Mouse (Mus musculus) large intestine, adult 2 months (tissue): ENCODE data around the gene H2-Eb1. TPM values are rescaled to one million over a fixed set of nuclear protein-coding genes. Genes with fewer than 3 reads are reported as not detected.

Experiments
- DNase-seq: peaks from one replicate; pipeline ENCODE4 v3.0.0-alpha.2; 2012; ENCODE audit warnings: low read depth, low spot score
- WGBS: fragments of 180-500 bp; shearing (Covaris S2); methylation state at CpG from one replicate; pipeline ENCODE4 v1.1.7; 2018; 5-methylcytosine and 5-hydroxymethylcytosine counted together
- polyA plus RNA-seq: library from polyadenylated mRNA; depleted of rRNA; stranded (reverse); fragments of >200 nt; gene quantifications from 2 replicates; pipeline ENCODE4 v1.2.3, GENCODE M21; 2012; rRNA removed

H2-Eb1 gene
- polyA plus RNA-seq, 1 experiment, result 665 TPM

DNA sequence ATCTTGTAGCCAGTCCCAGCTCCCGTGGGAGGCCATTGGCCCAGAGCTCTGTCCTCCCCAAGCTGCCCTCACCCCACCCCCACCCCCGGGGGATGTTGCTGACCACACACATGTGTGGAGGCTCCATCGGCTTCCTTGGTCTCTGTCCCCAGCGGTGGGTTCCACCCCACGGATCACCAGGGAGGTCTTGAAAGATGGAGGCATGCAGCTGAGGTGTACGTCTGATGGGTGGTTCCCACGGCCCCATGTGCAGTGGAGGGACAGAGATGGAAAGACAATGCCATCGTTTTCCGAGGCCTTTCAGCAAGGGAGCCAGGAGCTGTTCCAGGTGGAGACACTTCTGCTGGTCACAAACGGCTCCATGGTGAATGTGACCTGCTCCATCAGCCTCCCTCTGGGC, 59.4 kb downstream of the H2-Eb1 start:
- WGBS, result 78% methylated on average over 10 of the region's 10 CpGs
- no peak for DNase-seq

Other genes with a start within 250 kb of the H2-Eb1 start
- gene H2-Oa, start 213.5 kb upstream of the H2-Eb1 start, polyA plus RNA-seq, result 16.5 and 21.5 TPM in 2 replicates
- gene H2-DMa, start 186.3 kb upstream of the H2-Eb1 start, polyA plus RNA-seq, result 218 and 235 TPM in 2 replicates
- 85.8 and 92.2 TPM in 2 replicates for gene Brd2, start 183.2 kb upstream of the H2-Eb1 start, polyA plus RNA-seq
- gene H2-DMb2, start 162.6 kb upstream of the H2-Eb1 start, polyA plus RNA-seq, result 31.0 and 41.3 TPM in 2 replicates
- gene H2-DMb1, start 152.8 kb upstream of the H2-Eb1 start, polyA plus RNA-seq, result 322 and 350 TPM in 2 replicates
- 80.6 and 126 TPM in 2 replicates for gene Tap1, start 118.3 kb upstream of the H2-Eb1 start, polyA plus RNA-seq
- gene Psmb9, start 118.1 kb upstream of the H2-Eb1 start, polyA plus RNA-seq, result 195 and 254 TPM in 2 replicates
- 391 and 440 TPM in 2 replicates for gene Psmb8, start 108.1 kb upstream of the H2-Eb1 start, polyA plus RNA-seq
- gene Tap2, start 102.3 kb upstream of the H2-Eb1 start, polyA plus RNA-seq, result 44.9 and 56.5 TPM in 2 replicates
- gene H2-Ob, start 67.0 kb upstream of the H2-Eb1 start, polyA plus RNA-seq, result 25.1 and 30.6 TPM in 2 replicates
- gene H2-Ab1, start 48.2 kb upstream of the H2-Eb1 start, polyA plus RNA-seq, result 3,098 and 3,636 TPM in 2 replicates
- 1,441 and 1,600 TPM in 2 replicates for gene H2-Aa, start 18.0 kb upstream of the H2-Eb1 start, polyA plus RNA-seq
- 2.6 and 3.1 TPM in 2 replicates for gene H2-Eb2, start 19.8 kb downstream of the H2-Eb1 start, polyA plus RNA-seq
- 48.4 and 121 TPM in 2 replicates for gene Btnl2, start 49.0 kb downstream of the H2-Eb1 start, polyA plus RNA-seq
- 81.1 and 155 TPM in 2 replicates for gene Btnl1, start 71.3 kb downstream of the H2-Eb1 start, polyA plus RNA-seq
- gene BC051142, start 93.0 kb downstream of the H2-Eb1 start, polyA plus RNA-seq, result 0.64 and 1.3 TPM in 2 replicates
- gene Btnl4, start 171.5 kb downstream of the H2-Eb1 start, polyA plus RNA-seq, result 55.9 and 102 TPM in 2 replicates
- gene Btnl6, start 211.5 kb downstream of the H2-Eb1 start, polyA plus RNA-seq, result 115 and 205 TPM in 2 replicates